Mouse (Mus musculus) forebrain, embryonic 16.5 days (tissue): ENCODE measurements around the gene Rnf144b. TPM values are rescaled to one million over a fixed set of nuclear protein-coding genes. Genes with fewer than 3 reads are reported as not detected.

Source experiments
- ATAC-seq: fragments of 200-750 bp; cut with Nextera tagmentation; 2 replicates; pipeline ENCODE4 v1.8.0; 2017; ENCODE audit warnings: mild to moderate bottlenecking, moderate library complexity
- H3K27ac ChIP-seq: fragments of 300-500 bp; sonication (generic); 2 replicates; pipeline ENCODE4 v1.5.1; 2014; ENCODE audit warnings: low read length, control low read depth
- H3K27me3 ChIP-seq: fragments of 300-500 bp; sonication (generic); replicated peaks from 2 replicates; pipeline ENCODE4 v1.6.1; 2014; ENCODE audit warnings: low read length; ENCODE audit not compliant: control insufficient read depth, insufficient read depth
- H3K36me3 ChIP-seq: fragments of 300-500 bp; sonication (generic); 2 replicates; pipeline ENCODE4 v1.6.1; 2014; ENCODE audit not compliant: control insufficient read depth, insufficient read depth
- H3K4me1 ChIP-seq: fragments of 300-500 bp; sonication (generic); replicated peaks from 2 replicates; pipeline ENCODE4 v1.6.1; 2014; ENCODE audit warnings: low read length; ENCODE audit not compliant: control insufficient read depth, insufficient read depth
- H3K4me2 ChIP-seq: fragments of 300-500 bp; sonication (generic); 2 replicates; pipeline ENCODE4 v1.6.1; 2014; ENCODE audit warnings: mild to moderate bottlenecking, low read length, control low read depth
- H3K4me3 ChIP-seq: fragments of 300-500 bp; sonication (generic); replicated peaks from 2 replicates; pipeline ENCODE4 v1.5.1; 2014; ENCODE audit warnings: mild to moderate bottlenecking, low read length, control low read depth
- H3K9ac ChIP-seq: fragments of 300-500 bp; sonication (generic); replicated peaks from 2 replicates; pipeline ENCODE4 v1.6.1; 2014; ENCODE audit warnings: low read depth, low read length, control low read depth
- H3K9me3 ChIP-seq: fragments of 300-500 bp; sonication (generic); 2 replicates; pipeline ENCODE4 v1.6.1; 2016; ENCODE audit warnings: low read length; ENCODE audit not compliant: control insufficient read depth
- WGBS: fragments of 180-500 bp; shearing (Covaris S2); extraction: QIAGEN DNeasy Blood & Tissue Kit; methylation state at CpG from one replicate; pipeline ENCODE4 v1.1.7; 2014; 5-methylcytosine and 5-hydroxymethylcytosine counted together
- polyA plus RNA-seq: library from polyadenylated mRNA; unstranded; fragments of >200 nt; fragmentation: Nextera tagmentation; extraction: Ambion mirVana; gene quantifications from 2 replicates; pipeline ENCODE4 v1.2.1, GENCODE M21; 2015

The Rnf144b gene
- polyA plus RNA-seq, 1 experiment from 2014 or later, result 0.62 TPM

DNA sequence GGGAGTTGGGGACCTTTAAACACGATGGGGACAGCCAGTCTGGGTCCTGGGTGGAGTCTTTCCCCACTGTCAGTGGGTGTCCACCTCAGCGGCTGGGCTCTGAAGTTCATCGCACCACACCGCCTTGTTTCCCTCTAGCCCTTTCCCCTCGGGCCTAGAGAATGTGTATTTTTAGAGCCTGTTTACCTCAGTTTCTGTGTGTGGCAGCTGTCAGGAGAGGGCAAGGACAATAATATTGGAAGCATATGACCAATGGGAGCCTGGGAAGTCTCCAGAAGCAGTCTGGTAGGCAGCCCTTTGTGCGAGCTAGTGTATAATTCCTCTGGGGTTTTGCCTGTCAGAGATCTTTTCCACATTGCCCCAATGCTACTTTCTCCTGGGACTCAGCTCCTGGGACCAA lies 95.9 kb downstream of the Rnf144b start:
- no peak overlapping the region for H3K27ac ChIP-seq
- peaks cover 3% of the 10 kb centered on the region for H3K4me1 ChIP-seq
- no peaks in the 10 kb centered on the region for H3K36me3 ChIP-seq
- no peak overlapping the region for H3K4me3 ChIP-seq
- H3K9me3 ChIP-seq, result no peaks in the 10 kb centered on the region
- ATAC-seq, result no peak
- H3K4me2 ChIP-seq, result no peak overlapping the region
- 77% methylated on average over 6 of the region's 6 CpGs for WGBS
- no peaks in the 10 kb centered on the region for H3K27me3 ChIP-seq
- H3K9ac ChIP-seq, result no peak overlapping the region

- ATAC-seq, result no peak
- no peaks in the 10 kb centered on the region for H3K27me3 ChIP-seq
- no peak overlapping the region for H3K4me2 ChIP-seq
- no peaks in the 10 kb centered on the region for H3K36me3 ChIP-seq
- H3K4me3 ChIP-seq, result no peak overlapping the region
- H3K9ac ChIP-seq, result no peak overlapping the region
- H3K27ac ChIP-seq, result no peak overlapping the region
- 91% methylated on average over 10 of the region's 10 CpGs for WGBS
- peaks cover 21% of the 10 kb centered on the region for H3K4me1 ChIP-seq
- H3K9me3 ChIP-seq, result no peaks in the 10 kb centered on the region
Measured at GRCm38 (mm10) chr13:47220426-47220825, 98.0 kb downstream of the Rnf144b start.

DNA sequence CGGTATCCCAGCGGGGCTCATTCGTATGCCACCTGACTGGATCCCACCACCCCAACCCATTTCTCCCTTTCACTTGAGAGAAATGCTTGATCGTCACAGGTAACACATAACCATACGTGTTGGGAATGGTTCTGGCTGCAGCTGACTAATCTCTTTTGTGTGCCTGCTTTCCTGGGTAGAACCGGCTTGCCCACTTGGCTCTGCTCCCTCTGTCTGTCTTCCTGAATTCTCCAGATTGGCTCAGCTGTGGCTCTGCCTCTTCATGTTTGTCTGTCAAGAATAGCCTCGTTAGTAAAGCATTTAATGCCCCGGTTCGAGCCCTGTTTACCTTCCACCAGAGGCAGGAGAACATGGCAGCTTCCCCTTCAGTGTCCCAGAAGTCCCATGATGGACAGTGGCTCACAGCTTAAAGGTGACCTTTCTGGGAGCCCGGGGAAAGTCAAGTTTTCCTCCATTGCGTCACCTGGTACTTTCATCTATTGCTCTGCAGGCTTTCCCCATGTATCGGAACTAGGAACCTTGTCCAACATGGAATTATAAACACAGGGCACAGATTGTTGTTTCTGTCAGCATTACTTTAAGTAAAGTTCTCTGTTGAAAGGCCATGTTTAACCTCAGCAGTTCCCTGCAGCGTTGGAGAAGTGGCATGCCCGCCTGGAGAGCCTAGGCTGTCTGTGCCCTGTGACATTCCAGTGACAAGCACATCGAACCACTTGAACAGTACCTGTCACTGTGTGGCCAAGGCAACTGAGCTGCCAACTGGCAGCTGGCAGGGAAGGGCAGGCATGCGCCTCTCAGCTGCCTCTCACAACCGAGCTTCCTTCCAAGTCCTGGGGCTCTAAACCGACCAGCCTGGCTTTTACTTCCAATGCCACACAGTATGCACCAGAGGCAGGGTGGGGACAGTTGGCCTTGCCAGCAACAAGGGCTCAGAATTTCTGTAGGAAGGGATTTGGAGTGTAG lies 101.4 kb downstream of the Rnf144b start:
- Histone ChIP-seq H3K27ac (no peak overlapping the region), H3K4me2 (no peak overlapping the region), H3K36me3 (no peaks in the 10 kb centered on the region), H3K9ac (no peak overlapping the region), H3K27me3 (no peaks in the 10 kb centered on the region), H3K4me1 (peaks cover 21% of the 10 kb centered on the region), H3K9me3 (no peaks in the 10 kb centered on the region), H3K4me3 (no peak overlapping the region)
- WGBS, result 41% methylated on average over 18 of the region's 18 CpGs
- peak; percentile 89 for ATAC-seq

DNA sequence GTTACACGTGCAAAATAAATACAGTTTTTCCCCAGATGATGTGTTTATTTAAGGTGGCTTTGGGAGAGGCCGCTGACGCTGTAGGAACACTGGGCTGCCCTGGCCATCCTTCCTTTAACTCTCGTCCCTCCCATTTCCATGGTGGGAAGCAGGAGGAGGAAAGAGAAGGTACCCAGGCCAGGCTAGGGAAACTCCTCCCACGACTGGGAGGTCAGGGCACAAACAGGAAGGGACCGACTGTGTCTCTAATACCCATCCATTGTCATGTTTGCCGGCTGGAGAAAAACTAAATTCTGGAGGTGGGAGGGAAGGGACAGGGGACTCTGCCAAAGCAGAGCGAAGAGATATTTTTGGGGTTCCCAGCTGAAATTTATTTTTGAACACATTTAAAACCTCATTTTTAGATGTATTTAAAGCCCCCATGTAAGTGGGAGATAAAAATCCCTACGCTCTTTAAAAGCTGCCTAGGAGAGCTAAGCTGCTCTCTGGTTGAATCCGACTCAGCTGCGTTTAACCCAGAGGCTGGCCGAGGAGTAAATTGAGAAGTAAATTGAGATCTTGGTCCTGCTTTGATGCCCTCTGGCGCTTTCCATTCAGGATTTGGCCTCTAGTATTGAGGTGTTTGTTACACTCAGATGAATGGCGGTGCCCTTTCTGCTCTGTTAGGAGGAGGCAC lies 102.3 kb downstream of the Rnf144b start:
- Histone ChIP-seq H3K27me3 (no peaks in the 10 kb centered on the region), H3K9ac (no peak overlapping the region), H3K4me2 (no peak overlapping the region), H3K36me3 (no peaks in the 10 kb centered on the region), H3K27ac (0 out of 2 replicates have a peak overlapping the region, but pooled peaks have one; percentile 23), H3K9me3 (no peaks in the 10 kb centered on the region), H3K4me1 (peaks cover 21% of the 10 kb centered on the region), H3K4me3 (no peak overlapping the region)
- ATAC-seq, result peak; percentile 26; the same call in 1 of the 2 replicates
- WGBS, result 18% methylated on average over 14 of the region's 14 CpGs

DNA sequence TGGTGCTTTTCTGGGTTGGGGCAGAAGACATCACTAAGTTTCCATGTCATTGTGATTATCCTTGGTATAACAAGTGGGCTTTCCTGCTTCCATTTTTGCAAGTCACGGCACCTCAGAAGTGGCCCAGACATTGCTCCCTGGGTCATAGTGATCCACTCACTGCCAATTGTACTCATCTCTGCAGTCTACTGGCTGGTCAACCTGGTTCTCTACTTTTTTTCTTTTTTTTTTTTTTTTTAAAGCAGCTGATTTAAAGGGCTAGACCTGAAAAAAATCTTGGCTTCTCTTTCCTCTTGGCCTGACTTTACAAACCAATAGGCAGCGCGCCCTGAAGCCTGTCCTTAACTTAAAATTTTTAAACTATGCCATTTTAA lies 102.9 kb downstream of the Rnf144b start:
- no peak overlapping the region for H3K9ac ChIP-seq
- no peak overlapping the region for H3K27ac ChIP-seq
- peaks cover 21% of the 10 kb centered on the region for H3K4me1 ChIP-seq
- H3K4me2 ChIP-seq, result no peak overlapping the region
- no peaks in the 10 kb centered on the region for H3K27me3 ChIP-seq
- no peak for ATAC-seq
- H3K9me3 ChIP-seq, result no peaks in the 10 kb centered on the region
- WGBS, result 77% methylated on average over 3 of the region's 3 CpGs
- no peaks in the 10 kb centered on the region for H3K36me3 ChIP-seq
- H3K4me3 ChIP-seq, result no peak overlapping the region

DNA sequence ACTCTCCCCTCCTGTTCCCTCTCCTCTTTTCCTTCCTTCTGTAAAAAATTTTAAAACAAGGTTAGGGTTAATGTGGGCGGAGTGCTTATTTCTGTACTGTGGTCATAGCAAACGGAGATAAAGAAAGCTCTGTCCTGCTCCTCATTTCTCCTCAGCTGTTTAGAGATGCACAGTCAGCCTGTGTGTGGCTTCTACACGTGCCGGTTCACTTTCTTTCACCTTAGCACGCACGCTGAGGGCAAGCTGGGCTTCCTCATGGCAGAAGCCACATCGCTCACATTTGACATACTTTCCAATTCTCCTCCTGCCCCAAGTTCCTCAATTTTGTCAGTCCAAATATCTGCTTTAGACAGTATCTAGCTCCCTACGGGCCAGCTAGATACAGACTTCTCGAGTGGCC lies 103.3 kb downstream of the Rnf144b start:
- Histone ChIP-seq H3K27ac (no peak overlapping the region), H3K4me2 (no peak overlapping the region), H3K9ac (no peak overlapping the region), H3K4me1 (peaks cover 21% of the 10 kb centered on the region), H3K36me3 (no peaks in the 10 kb centered on the region), H3K4me3 (no peak overlapping the region), H3K27me3 (no peaks in the 10 kb centered on the region), H3K9me3 (no peaks in the 10 kb centered on the region)
- ATAC-seq, result no peak
- WGBS, result 82% methylated on average over 9 of the region's 9 CpGs

DNA sequence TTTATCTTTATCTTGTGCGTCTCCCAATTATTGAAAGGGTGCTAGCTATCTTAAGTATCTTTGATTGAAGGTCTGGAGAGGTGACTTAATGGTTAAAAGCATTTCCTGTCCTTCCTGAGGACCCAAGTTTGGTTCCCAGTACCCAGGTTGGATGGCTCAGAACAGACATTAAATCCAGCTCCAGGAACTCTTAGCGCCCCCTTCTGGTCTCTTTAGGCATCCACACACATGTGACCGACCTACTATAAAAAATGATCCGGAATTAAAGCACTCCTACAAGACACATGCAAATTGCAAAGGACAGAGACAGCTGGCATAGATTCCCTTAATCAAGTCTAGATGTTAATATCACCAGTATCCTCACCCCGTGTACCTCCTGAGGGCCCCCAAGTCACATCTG lies 104.1 kb downstream of the Rnf144b start:
- H3K36me3 ChIP-seq, result no peaks in the 10 kb centered on the region
- H3K27ac ChIP-seq, result no peak overlapping the region
- no peak overlapping the region for H3K4me3 ChIP-seq
- H3K27me3 ChIP-seq, result no peaks in the 10 kb centered on the region
- ATAC-seq, result no peak
- 93% methylated on average over 5 of the region's 5 CpGs for WGBS
- no peaks in the 10 kb centered on the region for H3K9me3 ChIP-seq
- peaks cover 21% of the 10 kb centered on the region for H3K4me1 ChIP-seq
- no peak overlapping the region for H3K4me2 ChIP-seq
- no peak overlapping the region for H3K9ac ChIP-seq

GRCm38 (mm10) chr13:47228201-47228600 lies 105.7 kb downstream of the Rnf144b start:
- WGBS, result 94% methylated on average over 8 of the region's 8 CpGs

GRCm38 (mm10) chr13:47228626-47229190 lies 106.3 kb downstream of the Rnf144b start:
- H3K4me3 ChIP-seq, result no peak overlapping the region
- 90% methylated on average over 12 of the region's 12 CpGs for WGBS
- no peaks in the 10 kb centered on the region for H3K27me3 ChIP-seq

More at GRCm38 (mm10) chr13:47228201-47228600, 105.7 kb downstream of the Rnf144b start:
- H3K9me3 ChIP-seq, result no peaks in the 10 kb centered on the region
- H3K27me3 ChIP-seq, result no peaks in the 10 kb centered on the region
- no peak for ATAC-seq
- peaks cover 19% of the 10 kb centered on the region for H3K4me1 ChIP-seq
- H3K36me3 ChIP-seq, result no peaks in the 10 kb centered on the region
- no peak overlapping the region for H3K27ac ChIP-seq
- no peak overlapping the region for H3K9ac ChIP-seq
- no peak overlapping the region for H3K4me2 ChIP-seq
- H3K4me3 ChIP-seq, result no peak overlapping the region

More at GRCm38 (mm10) chr13:47228626-47229190, 106.3 kb downstream of the Rnf144b start:
- ATAC-seq, result no peak
- Histone ChIP-seq H3K4me1 (peaks cover 14% of the 10 kb centered on the region), H3K36me3 (no peaks in the 10 kb centered on the region), H3K4me2 (no peak overlapping the region), H3K27ac (no peak overlapping the region), H3K9me3 (no peaks in the 10 kb centered on the region), H3K9ac (no peak overlapping the region)
